Mouse (Mus musculus) heart, embryonic 14.5 days (tissue): Measurements from ENCODE around the gene Celf2. TPM values are rescaled to one million over a fixed set of nuclear protein-coding genes. Genes with fewer than 3 reads are reported as not detected.

Experiments used
- ATAC-seq: fragments of 200-750 bp; cut with Nextera tagmentation; 2 replicates; pipeline ENCODE4 v1.8.0; 2017; ENCODE audit warnings: low read depth, moderate TSS enrichment; ENCODE audit not compliant: insufficient number of reproducible peaks, insufficient read depth, low FRiP score
- H3K27ac ChIP-seq, 2 experiments: fragments of 200-500 bp in 1 of 2; fragments of 300-500 bp in 1 of 2; sonication (generic) in 1 of 2; replicated peaks in 1 of 2; 2 replicates each; pipeline ENCODE4 v1.5.1; 2012 to 2014; ENCODE audit warnings: low read depth in 2 of 2, low read length in 2 of 2, control low read depth in 1 of 2, mild to moderate bottlenecking in 1 of 2, mixed read lengths in 1 of 2; ENCODE audit not compliant: control insufficient read depth in 1 of 2, insufficient read depth in 1 of 2
- H3K27me3 ChIP-seq: fragments of 300-500 bp; sonication (generic); 2 replicates; pipeline ENCODE4 v1.6.1; 2014; ENCODE audit warnings: mild to moderate bottlenecking, low read length, control low read depth; ENCODE audit not compliant: control insufficient read depth, insufficient read depth
- H3K36me3 ChIP-seq: fragments of 300-500 bp; sonication (generic); 2 replicates; pipeline ENCODE4 v1.6.1; 2014; ENCODE audit warnings: mild to moderate bottlenecking, control low read depth, low read length, mixed read lengths; ENCODE audit not compliant: control insufficient read depth, insufficient read depth
- H3K4me1 ChIP-seq, 2 experiments: fragments of 200-500 bp in 1 of 2; fragments of 300-500 bp in 1 of 2; sonication (generic) in 1 of 2; 2 replicates each; pipeline ENCODE4 v1.6.1; 2012 to 2014; ENCODE audit warnings: low read length in 2 of 2, control low read depth in 1 of 2, mixed read lengths in 1 of 2; ENCODE audit not compliant: control insufficient read depth in 2 of 2, insufficient read depth in 2 of 2
- H3K4me2 ChIP-seq: fragments of 300-500 bp; sonication (generic); 2 replicates; pipeline ENCODE4 v1.6.1; 2014; ENCODE audit warnings: mild to moderate bottlenecking, low read length
- H3K4me3 ChIP-seq, 2 experiments: fragments of 200-500 bp in 1 of 2; fragments of 300-500 bp in 1 of 2; sonication (generic) in 1 of 2; 2 replicates each; pipeline ENCODE4 v1.5.1; 2012 to 2014; ENCODE audit warnings: low read length in 2 of 2, mild to moderate bottlenecking in 2 of 2, control low read depth in 1 of 2, low read depth in 1 of 2, moderate library complexity in 1 of 2; ENCODE audit not compliant: control insufficient read depth in 1 of 2, insufficient read depth in 1 of 2
- H3K9ac ChIP-seq: fragments of 300-500 bp; sonication (generic); 2 replicates; pipeline ENCODE4 v1.6.1; 2014; ENCODE audit warnings: mild to moderate bottlenecking, low read length
- H3K9me3 ChIP-seq: fragments of 300-500 bp; sonication (generic); 2 replicates; pipeline ENCODE4 v1.6.1; 2016; ENCODE audit warnings: low read length, control low read depth; ENCODE audit not compliant: control insufficient read depth
- WGBS: fragments of 180-500 bp; shearing (Covaris S2); extraction: QIAGEN DNeasy Blood & Tissue Kit; methylation state at CpG from one replicate; pipeline ENCODE4 v1.1.7; 2014; 5-methylcytosine and 5-hydroxymethylcytosine counted together
- polyA plus RNA-seq: library from polyadenylated mRNA; unstranded; fragments of >200 nt; fragmentation: Nextera tagmentation; extraction: Ambion mirVana; gene quantifications from 2 replicates; pipeline ENCODE4 v1.2.1, GENCODE M21; 2014

Gene Celf2
- polyA plus RNA-seq, 1 experiment from 2014 or later, result 66.5 TPM

GRCm38 (mm10) chr2:6850102-6850644 lies 659.2 kb downstream of the Celf2 start:
- ATAC-seq, result no peak
- Histone ChIP-seq H3K36me3 (no peaks in the 10 kb centered on the region), H3K9ac (no peak overlapping the region), H3K27me3 (no peaks in the 10 kb centered on the region), H3K9me3 (peaks cover 2% of the 10 kb centered on the region; the same call in 1 of the 2 replicates), H3K4me2 (no peak overlapping the region), H3K27ac (no peak overlapping the region), H3K4me3 (no peak overlapping the region), H3K4me1 (no peaks in the 10 kb centered on the region)
- WGBS, result 62% methylated on average over 2 of the region's 2 CpGs

- Histone ChIP-seq H3K9ac (no peak overlapping the region), H3K4me1 (no peaks in the 10 kb centered on the region), H3K4me2 (no peak overlapping the region), H3K9me3 (peaks cover 2% of the 10 kb centered on the region; the same call in 1 of the 2 replicates), H3K36me3 (no peaks in the 10 kb centered on the region), H3K4me3 (no peak overlapping the region), H3K27me3 (no peaks in the 10 kb centered on the region), H3K27ac (0 out of 4 replicates have a peak overlapping the region, but pooled peaks of 1 of the 2 experiments have one; percentile 10)
- 38% methylated on average over 3 of the region's 3 CpGs for WGBS
- no peak for ATAC-seq
Observed at GRCm38 (mm10) chr2:6849388-6849787, 660.0 kb downstream of the Celf2 start.

- ATAC-seq, result no peak
- H3K9me3 ChIP-seq, result no peaks in the 10 kb centered on the region
- H3K4me3 ChIP-seq, result no peak overlapping the region
- no peaks in the 10 kb centered on the region for H3K36me3 ChIP-seq
- H3K27me3 ChIP-seq, result no peaks in the 10 kb centered on the region
- peaks cover 0 to 5% of the 10 kb centered on the region in 2 experiments; a peak in 2 of 4 replicates for H3K4me1 ChIP-seq
- 87% methylated on average over 6 of the region's 6 CpGs for WGBS
- no peak overlapping the region for H3K27ac ChIP-seq
- no peak overlapping the region for H3K4me2 ChIP-seq
- no peak overlapping the region for H3K9ac ChIP-seq
Observed at GRCm38 (mm10) chr2:6830021-6830420, 679.3 kb downstream of the Celf2 start.

- WGBS, result 35% methylated on average over 2 of the region's 2 CpGs
- Histone ChIP-seq H3K9ac (no peak overlapping the region), H3K27me3 (no peaks in the 10 kb centered on the region), H3K27ac (no peak overlapping the region), H3K4me2 (no peak overlapping the region), H3K36me3 (no peaks in the 10 kb centered on the region), H3K9me3 (no peaks in the 10 kb centered on the region), H3K4me3 (no peak overlapping the region), H3K4me1 (peaks cover 0 to 5% of the 10 kb centered on the region in 2 experiments; a peak in 2 of 4 replicates)
- ATAC-seq, result no peak
Observed at GRCm38 (mm10) chr2:6827583-6827982, 681.8 kb downstream of the Celf2 start.

GRCm38 (mm10) chr2:6823021-6823420 lies 686.3 kb downstream of the Celf2 start:
- Histone ChIP-seq H3K9ac (no peak overlapping the region), H3K9me3 (no peaks in the 10 kb centered on the region), H3K27me3 (no peaks in the 10 kb centered on the region), H3K27ac (no peak overlapping the region), H3K36me3 (no peaks in the 10 kb centered on the region), H3K4me3 (no peak overlapping the region), H3K4me2 (no peak overlapping the region), H3K4me1 (peaks cover 0 to 5% of the 10 kb centered on the region in 2 experiments; a peak in 2 of 4 replicates)
- ATAC-seq, result no peak
- 83% methylated on average over 1 of the region's 1 CpGs for WGBS

GRCm38 (mm10) chr2:6821593-6821992 lies 687.8 kb downstream of the Celf2 start:
- Histone ChIP-seq H3K4me2 (no peak overlapping the region), H3K4me3 (no peak overlapping the region), H3K36me3 (no peaks in the 10 kb centered on the region), H3K27me3 (no peaks in the 10 kb centered on the region), H3K9ac (no peak overlapping the region), H3K9me3 (no peaks in the 10 kb centered on the region), H3K4me1 (peaks cover 0 to 3% of the 10 kb centered on the region in 2 experiments; a peak in 1 of 4 replicates), H3K27ac (no peak overlapping the region)
- no peak for ATAC-seq
- WGBS, result 65% methylated on average over 2 of the region's 2 CpGs

- no peaks in the 10 kb centered on the region for H3K36me3 ChIP-seq
- H3K4me1 ChIP-seq, result peaks cover 3 to 11% of the 10 kb centered on the region in 2 experiments; a peak in 3 of 4 replicates
- 54% methylated on average over 2 of the region's 2 CpGs for WGBS
- no peak overlapping the region for H3K4me2 ChIP-seq
- 0 out of 4 replicates have a peak overlapping the region, but pooled peaks of 1 of the 2 experiments have one; percentile 19 for H3K27ac ChIP-seq
- H3K4me3 ChIP-seq, result no peak overlapping the region
- no peak for ATAC-seq
- 0 out of 2 replicates have a peak, but pooled peaks cover 7% of the 10 kb centered on the region for H3K9me3 ChIP-seq
- H3K9ac ChIP-seq, result no peak overlapping the region
- H3K27me3 ChIP-seq, result no peaks in the 10 kb centered on the region
Observed at GRCm38 (mm10) chr2:6815281-6815680, 694.1 kb downstream of the Celf2 start.

- no peaks in the 10 kb centered on the region for H3K36me3 ChIP-seq
- H3K4me1 ChIP-seq, result no peaks in the 10 kb centered on the region
- H3K9ac ChIP-seq, result no peak overlapping the region
- WGBS, result 78% methylated on average over 1 of the region's 1 CpGs
- H3K27me3 ChIP-seq, result no peaks in the 10 kb centered on the region
- H3K4me3 ChIP-seq, result no peak overlapping the region
- no peak overlapping the region for H3K4me2 ChIP-seq
- no peak for ATAC-seq
- H3K9me3 ChIP-seq, result 0 out of 2 replicates have a peak, but pooled peaks cover 7% of the 10 kb centered on the region
- no peak overlapping the region for H3K27ac ChIP-seq
Observed at GRCm38 (mm10) chr2:6808736-6809135, 700.6 kb downstream of the Celf2 start.
